Mouse (Mus musculus): ENCODE measurements at regions not wholly inside any gene's neighbourhood (a gene's known extent, or its start where the extent isn't known, plus 50 kb on each side); places are given as distances from the start of the nearest gene placed in this dataset.

DNA sequence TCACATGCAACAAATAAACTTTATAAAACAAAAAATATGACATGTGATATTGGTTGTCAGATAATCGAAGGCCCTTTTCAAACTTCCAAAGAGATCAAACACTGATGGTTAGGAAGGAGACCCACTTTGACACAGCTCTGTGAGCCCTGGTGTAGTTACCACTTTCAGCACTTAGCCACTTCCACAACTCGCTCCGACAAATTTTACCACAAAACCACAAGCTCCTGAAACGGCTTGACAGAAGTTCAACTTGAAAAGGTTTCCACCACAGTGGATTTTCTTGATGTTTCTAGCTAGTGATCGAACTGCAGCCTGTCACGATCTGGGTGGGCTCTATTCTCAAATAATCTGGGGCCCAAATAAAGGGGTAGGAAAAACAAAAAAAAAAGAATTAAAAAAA is 742.2 kb upstream of the Zeb2 start:
- no peak overlapping the region for H3K4me3 ChIP-seq (ENCODE audit: low read depth, low read length)
- no peak overlapping the region for H3K9ac ChIP-seq (ENCODE audit: low read depth, low read length)
- no peaks in the 10 kb centered on the region for H3K36me3 ChIP-seq (ENCODE audit: control insufficient read depth, insufficient read depth, low read length)
- no peaks in the 10 kb centered on the region for H3K4me1 ChIP-seq (ENCODE audit: control insufficient read depth, insufficient read depth, low read length)
- no peaks in the 10 kb centered on the region for H3K27me3 ChIP-seq (ENCODE audit: control insufficient read depth, insufficient read depth, low read depth, low read length)
- no peaks in the 10 kb centered on the region for H3K9me3 ChIP-seq (replicated peaks; ENCODE audit: control insufficient read depth, low read length, poor library complexity, severe bottlenecking)
- H3K27ac ChIP-seq (ENCODE audit: low read length) = no peak overlapping the region
- H3K4me2 ChIP-seq (ENCODE audit: low read length) = no peak overlapping the region
- 88% methylated on average over 6 of the region's 6 CpGs for WGBS
- no peak for ATAC-seq

DNA sequence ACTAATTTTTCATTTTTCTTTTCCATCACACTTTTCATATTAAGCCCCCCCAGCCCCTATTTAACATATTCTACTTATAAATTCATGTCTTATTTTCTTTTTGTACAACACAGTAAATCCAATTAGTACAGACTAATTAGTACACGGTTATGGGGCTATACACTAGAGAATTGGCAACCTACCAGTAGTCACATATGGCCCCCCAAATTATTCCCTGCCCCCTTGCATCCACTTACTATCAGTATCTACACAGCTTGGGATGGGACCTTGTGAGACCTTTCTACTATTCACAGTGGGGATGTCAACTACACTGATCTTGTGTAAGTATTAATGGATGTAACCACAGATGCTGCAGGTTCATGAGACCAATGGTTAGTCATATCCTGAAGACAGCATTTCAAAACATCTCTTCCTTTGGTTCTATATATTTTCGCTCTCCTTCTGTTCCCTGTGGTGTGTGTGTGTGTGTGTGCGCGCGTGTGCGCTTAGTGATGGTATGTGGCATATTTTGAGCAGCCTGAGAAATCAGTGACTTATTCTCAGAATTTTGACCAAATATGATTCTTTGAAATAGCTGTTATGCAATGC is 732.9 kb upstream of the Zeb2 start:
- ATAC-seq = no peak
- no peaks in the 10 kb centered on the region for H3K4me1 ChIP-seq (ENCODE audit: control insufficient read depth, insufficient read depth, low read length)
- 90% methylated on average over 6 of the region's 6 CpGs for WGBS
- no peaks in the 10 kb centered on the region for H3K9me3 ChIP-seq (replicated peaks; ENCODE audit: control insufficient read depth, low read length, poor library complexity, severe bottlenecking)
- H3K27me3 ChIP-seq (ENCODE audit: control insufficient read depth, insufficient read depth, low read depth, low read length) = no peaks in the 10 kb centered on the region
- no peaks in the 10 kb centered on the region for H3K36me3 ChIP-seq (ENCODE audit: control insufficient read depth, insufficient read depth, low read length)
- H3K4me2 ChIP-seq (ENCODE audit: low read length) = no peak overlapping the region
- H3K4me3 ChIP-seq (ENCODE audit: low read depth, low read length) = no peak overlapping the region
- H3K27ac ChIP-seq (ENCODE audit: low read length) = no peak overlapping the region
- H3K9ac ChIP-seq (ENCODE audit: low read depth, low read length) = no peak overlapping the region

DNA sequence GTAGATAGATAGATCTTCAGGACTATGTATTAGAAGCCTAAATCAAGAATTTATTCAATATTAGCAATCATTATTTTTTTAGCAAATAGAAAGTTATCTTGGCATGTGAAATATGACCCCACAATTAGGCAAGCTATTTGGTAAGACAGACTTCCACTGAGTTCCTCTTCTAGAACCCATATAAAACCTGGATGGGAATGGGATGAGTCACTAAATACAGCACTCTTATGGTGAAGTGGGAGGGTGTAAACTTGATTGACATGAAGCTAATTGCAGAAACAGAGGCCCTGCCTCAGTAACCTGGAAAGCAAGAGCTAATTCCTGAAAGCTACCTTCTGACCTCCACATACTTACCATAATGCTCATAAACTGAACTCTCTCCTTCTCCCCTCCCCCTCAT is 723.2 kb upstream of the Zeb2 start:
- Histone ChIP-seq H3K4me2 (ENCODE audit: low read length) (no peak overlapping the region), H3K4me3 (ENCODE audit: low read depth, low read length) (no peak overlapping the region), H3K27me3 (ENCODE audit: control insufficient read depth, insufficient read depth, low read depth, low read length) (no peaks in the 10 kb centered on the region), H3K9ac (ENCODE audit: low read depth, low read length) (no peak overlapping the region), H3K4me1 (ENCODE audit: control insufficient read depth, insufficient read depth, low read length) (no peaks in the 10 kb centered on the region), H3K27ac (ENCODE audit: low read length) (no peak overlapping the region), H3K36me3 (ENCODE audit: control insufficient read depth, insufficient read depth, low read length) (no peaks in the 10 kb centered on the region), H3K9me3 (replicated peaks; ENCODE audit: control insufficient read depth, low read length, poor library complexity, severe bottlenecking) (no peaks in the 10 kb centered on the region)
- ATAC-seq = no peak

DNA sequence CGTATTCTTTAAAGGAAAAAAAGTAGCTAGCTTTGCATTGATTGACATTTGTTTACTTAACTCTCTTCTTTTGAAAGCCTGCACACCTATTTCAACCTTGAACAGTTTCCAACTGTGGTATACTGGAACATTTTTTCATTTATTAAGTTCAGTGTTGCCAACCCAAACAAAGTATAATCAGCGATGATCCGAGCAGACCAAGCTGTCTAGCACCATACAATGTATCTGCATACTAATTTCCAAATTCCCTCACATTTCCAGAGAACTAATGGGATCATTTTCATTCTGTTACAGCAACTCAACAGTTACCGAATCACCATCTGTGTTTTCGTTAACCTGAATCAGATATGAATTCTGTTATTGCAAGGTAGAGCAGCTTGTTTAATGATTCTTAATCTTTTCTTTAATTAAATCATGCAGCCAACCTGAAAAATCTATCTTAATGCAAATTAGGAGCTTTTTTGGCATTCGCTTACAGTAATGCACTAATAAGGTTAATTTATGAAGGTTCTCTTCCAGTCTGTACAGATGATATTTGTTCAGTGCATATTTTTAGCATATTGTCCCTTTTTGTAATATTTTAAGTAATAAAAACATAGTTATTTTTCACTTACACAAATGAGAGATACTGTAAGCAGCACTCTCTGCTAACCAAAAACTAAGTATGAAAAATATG is 719.5 kb upstream of the Zeb2 start:
- no peak overlapping the region for H3K27ac ChIP-seq (ENCODE audit: low read length)
- no peak overlapping the region for H3K4me3 ChIP-seq (ENCODE audit: low read depth, low read length)
- ATAC-seq = no peak
- 69% methylated on average over 6 of the region's 6 CpGs for WGBS
- H3K9me3 ChIP-seq (replicated peaks; ENCODE audit: control insufficient read depth, low read length, poor library complexity, severe bottlenecking) = no peaks in the 10 kb centered on the region
- no peaks in the 10 kb centered on the region for H3K4me1 ChIP-seq (ENCODE audit: control insufficient read depth, insufficient read depth, low read length)
- H3K9ac ChIP-seq (ENCODE audit: low read depth, low read length) = no peak overlapping the region
- H3K27me3 ChIP-seq (ENCODE audit: control insufficient read depth, insufficient read depth, low read depth, low read length) = no peaks in the 10 kb centered on the region
- H3K36me3 ChIP-seq (ENCODE audit: control insufficient read depth, insufficient read depth, low read length) = no peaks in the 10 kb centered on the region
- H3K4me2 ChIP-seq (ENCODE audit: low read length) = no peak overlapping the region

DNA sequence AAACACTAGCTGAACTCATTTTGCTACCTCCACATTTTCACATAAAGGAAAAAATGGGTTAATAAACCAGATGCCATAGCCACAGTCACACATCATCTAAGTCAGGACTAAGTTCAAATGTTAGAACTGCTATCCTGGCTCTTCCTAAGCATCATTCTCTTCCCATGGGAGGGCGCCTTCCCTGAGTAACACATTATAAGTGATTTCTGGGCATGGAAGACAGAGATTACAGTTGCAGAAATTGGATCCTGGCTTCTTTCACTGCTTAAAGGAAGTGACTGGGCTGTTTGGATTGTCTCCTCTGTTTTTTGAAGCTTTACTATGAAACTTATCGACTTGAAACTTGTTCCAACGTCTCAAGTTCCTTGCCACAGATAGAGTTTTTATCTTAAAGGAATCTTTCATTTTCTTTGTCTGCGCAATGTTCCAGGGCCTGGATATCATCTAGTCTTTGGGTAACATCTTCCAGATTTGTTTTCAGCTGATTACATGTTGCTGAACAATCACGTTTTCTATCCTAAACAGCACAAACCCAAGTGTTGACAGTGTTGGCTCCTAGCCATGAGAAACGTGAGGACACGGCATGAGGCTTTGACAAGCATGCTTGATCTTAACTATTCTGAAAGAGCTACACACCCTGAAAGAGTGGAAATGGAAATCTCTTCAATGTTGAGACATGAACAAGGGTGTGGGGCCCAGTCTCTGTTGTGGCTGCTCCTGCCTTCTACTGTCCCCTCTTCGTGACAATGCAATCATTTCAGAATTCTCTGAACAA is 700.9 kb upstream of the Zeb2 start:
- no peak overlapping the region for H3K27ac ChIP-seq (ENCODE audit: low read length)
- no peaks in the 10 kb centered on the region for H3K36me3 ChIP-seq (ENCODE audit: control insufficient read depth, insufficient read depth, low read length)
- H3K27me3 ChIP-seq (ENCODE audit: control insufficient read depth, insufficient read depth, low read depth, low read length) = no peaks in the 10 kb centered on the region
- 82% methylated on average over 8 of the region's 8 CpGs for WGBS
- no peaks in the 10 kb centered on the region for H3K4me1 ChIP-seq (ENCODE audit: control insufficient read depth, insufficient read depth, low read length)
- no peak for ATAC-seq
- no peak overlapping the region for H3K4me3 ChIP-seq (ENCODE audit: low read depth, low read length)
- H3K9me3 ChIP-seq (replicated peaks; ENCODE audit: control insufficient read depth, low read length, poor library complexity, severe bottlenecking) = no peaks in the 10 kb centered on the region
- no peak overlapping the region for H3K9ac ChIP-seq (ENCODE audit: low read depth, low read length)
- no peak overlapping the region for H3K4me2 ChIP-seq (ENCODE audit: low read length)

DNA sequence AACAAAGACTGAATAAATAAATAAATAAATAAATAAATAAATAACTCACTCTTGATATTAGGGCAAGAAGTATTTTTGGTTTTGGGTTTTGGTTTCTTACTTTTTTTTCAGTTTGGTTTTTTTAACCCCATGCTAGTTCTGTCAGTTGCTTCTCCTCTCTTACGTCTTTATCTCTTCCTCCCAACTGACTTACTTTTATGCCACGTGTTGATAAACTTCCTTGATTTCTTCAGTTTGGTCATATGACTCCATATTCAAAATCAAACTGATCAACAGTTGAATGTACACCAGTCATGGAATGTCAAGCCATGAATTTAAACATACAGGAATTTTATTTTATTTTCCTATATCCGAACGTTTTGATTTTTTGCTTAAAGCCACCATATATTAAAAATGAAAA is 697.5 kb upstream of the Zeb2 start:
- Histone ChIP-seq H3K9ac (ENCODE audit: low read depth, low read length) (no peak overlapping the region), H3K27me3 (ENCODE audit: control insufficient read depth, insufficient read depth, low read depth, low read length) (no peaks in the 10 kb centered on the region), H3K4me3 (ENCODE audit: low read depth, low read length) (no peak overlapping the region), H3K27ac (ENCODE audit: low read length) (no peak overlapping the region), H3K36me3 (ENCODE audit: control insufficient read depth, insufficient read depth, low read length) (no peaks in the 10 kb centered on the region), H3K4me1 (ENCODE audit: control insufficient read depth, insufficient read depth, low read length) (no peaks in the 10 kb centered on the region), H3K9me3 (replicated peaks; ENCODE audit: control insufficient read depth, low read length, poor library complexity, severe bottlenecking) (no peaks in the 10 kb centered on the region), H3K4me2 (ENCODE audit: low read length) (no peak overlapping the region)
- WGBS = 94% methylated on average over 4 of the region's 4 CpGs
- ATAC-seq = no peak

DNA sequence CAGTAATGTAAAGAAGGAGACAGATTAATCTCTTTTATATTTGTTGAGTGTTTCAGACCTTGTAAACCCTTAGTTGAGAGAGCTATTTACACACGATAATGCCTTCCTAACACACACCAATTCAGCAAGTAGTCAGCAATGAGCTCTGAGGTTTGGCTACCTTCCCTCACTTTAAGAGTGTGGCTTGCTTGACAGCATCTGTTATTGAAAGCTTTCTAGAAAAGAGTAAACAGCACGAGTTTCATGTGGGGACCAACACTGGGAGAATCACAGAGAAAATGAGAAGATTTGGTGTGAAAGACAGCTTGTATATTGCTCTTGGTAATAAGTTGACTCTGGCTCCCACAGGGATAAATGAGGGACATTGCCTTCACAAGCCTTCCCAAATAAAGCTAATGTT is 688.1 kb upstream of the Zeb2 start:
- H3K4me2 ChIP-seq (ENCODE audit: low read length) = no peak overlapping the region
- no peak overlapping the region for H3K9ac ChIP-seq (ENCODE audit: low read depth, low read length)
- H3K4me3 ChIP-seq (ENCODE audit: low read depth, low read length) = no peak overlapping the region
- no peak overlapping the region for H3K27ac ChIP-seq (ENCODE audit: low read length)
- no peaks in the 10 kb centered on the region for H3K4me1 ChIP-seq (ENCODE audit: control insufficient read depth, insufficient read depth, low read length)
- H3K9me3 ChIP-seq (replicated peaks; ENCODE audit: control insufficient read depth, low read length, poor library complexity, severe bottlenecking) = no peaks in the 10 kb centered on the region
- WGBS = 61% methylated on average over 2 of the region's 2 CpGs
- no peaks in the 10 kb centered on the region for H3K36me3 ChIP-seq (ENCODE audit: control insufficient read depth, insufficient read depth, low read length)
- H3K27me3 ChIP-seq (ENCODE audit: control insufficient read depth, insufficient read depth, low read depth, low read length) = no peaks in the 10 kb centered on the region
- no peak for ATAC-seq

DNA sequence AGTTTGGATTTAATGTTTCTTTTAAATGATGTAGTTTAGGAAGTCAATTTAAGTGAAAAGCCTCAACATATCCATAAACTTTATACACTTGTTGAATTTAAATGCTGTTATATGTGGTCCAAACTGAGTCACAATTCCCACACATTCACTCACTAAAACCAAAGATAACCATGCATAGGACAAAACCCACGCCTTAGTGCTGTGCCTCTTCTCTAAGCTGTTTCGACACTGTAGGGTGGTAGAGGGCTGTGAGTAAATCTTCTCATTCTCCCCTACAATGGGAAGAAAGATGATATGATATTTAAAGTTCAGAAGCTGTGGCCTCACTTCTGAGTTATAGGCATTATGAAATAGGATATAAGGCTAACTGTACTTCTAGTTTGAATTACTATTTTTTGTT is 682.9 kb upstream of the Zeb2 start:
- Histone ChIP-seq H3K36me3 (ENCODE audit: control insufficient read depth, insufficient read depth, low read length) (no peaks in the 10 kb centered on the region), H3K27me3 (ENCODE audit: control insufficient read depth, insufficient read depth, low read depth, low read length) (no peaks in the 10 kb centered on the region), H3K9ac (ENCODE audit: low read depth, low read length) (no peak overlapping the region), H3K9me3 (replicated peaks; ENCODE audit: control insufficient read depth, low read length, poor library complexity, severe bottlenecking) (no peaks in the 10 kb centered on the region), H3K27ac (ENCODE audit: low read length) (no peak overlapping the region), H3K4me2 (ENCODE audit: low read length) (no peak overlapping the region), H3K4me3 (ENCODE audit: low read depth, low read length) (no peak overlapping the region), H3K4me1 (ENCODE audit: control insufficient read depth, insufficient read depth, low read length) (no peaks in the 10 kb centered on the region)
- no peak for ATAC-seq
- WGBS = 79% methylated on average over 2 of the region's 2 CpGs

DNA sequence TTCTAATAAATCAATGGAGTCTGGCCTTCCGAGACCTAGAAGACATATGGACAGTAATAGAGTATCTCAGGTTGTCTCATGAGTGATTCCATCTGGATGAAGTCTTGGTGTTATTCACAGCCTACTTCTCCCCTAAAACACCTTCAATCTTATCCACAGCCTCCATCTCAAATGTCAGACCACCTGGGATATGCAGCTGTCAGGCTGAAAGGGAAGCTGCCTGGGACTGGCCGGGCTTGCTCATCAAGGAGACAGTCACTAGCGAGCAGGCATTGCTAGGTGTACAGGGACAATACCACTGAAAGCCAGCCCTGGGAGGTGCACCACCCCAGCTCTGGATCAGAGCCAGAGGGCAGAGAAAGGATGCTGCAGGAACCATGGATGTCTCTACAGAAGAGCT is 676.4 kb upstream of the Zeb2 start:
- H3K27ac ChIP-seq (ENCODE audit: low read length) = no peak overlapping the region
- ATAC-seq = no peak

More for the DNA sequence above, 676.4 kb upstream of the Zeb2 start:
- Histone ChIP-seq H3K9me3 (replicated peaks; ENCODE audit: control insufficient read depth, low read length, poor library complexity, severe bottlenecking) (no peaks in the 10 kb centered on the region), H3K4me2 (ENCODE audit: low read length) (no peak overlapping the region), H3K4me3 (ENCODE audit: low read depth, low read length) (no peak overlapping the region), H3K36me3 (ENCODE audit: control insufficient read depth, insufficient read depth, low read length) (no peaks in the 10 kb centered on the region), H3K4me1 (ENCODE audit: control insufficient read depth, insufficient read depth, low read length) (no peaks in the 10 kb centered on the region), H3K9ac (ENCODE audit: low read depth, low read length) (no peak overlapping the region), H3K27me3 (ENCODE audit: control insufficient read depth, insufficient read depth, low read depth, low read length) (0 out of 2 replicates have a peak, but pooled peaks cover 3% of the 10 kb centered on the region)
- 73% methylated on average over 3 of the region's 3 CpGs for WGBS

All from midbrain, embryonic 16.5 days (tissue).